Comparison of ENCODE assay signal across 22 mouse cellular contexts in genomic region chr7:96903088-96903985, GRCm38 (mm10). TPM values are rescaled to one million over a fixed set of nuclear protein-coding genes. Genes with fewer than 3 reads are reported as not detected.
DNase-seq lines count a peak whose midpoint lies in the region; ATAC-seq and TF ChIP-seq lines count a peak whose summit lies in the region.
"Had no signal": no experiment of that assay in that cellular context is flagged by ENCODE, and none has a peak within 500 bp of the region (broad histone marks: within the 10 kb centered on the region; RNA-seq: fewer than 3 reads in every experiment).

No protein-coding gene starts in this region.

- WGBS in forebrain, embryonic 14.5 days: 57% methylated on average over 17 of the region's 17 CpGs
- 47% methylated on average over 17 of the region's 17 CpGs for WGBS in intestine, postnatal 0 days

- ATAC-seq in forebrain, embryonic 14.5 days: 0 out of 2 replicates have a peak, but pooled peaks have one; percentile 16
- peak; percentile 55; the same call in 1 of the 2 replicates for ATAC-seq in intestine, postnatal 0 days
- ATAC-seq: hindbrain, embryonic 16.5 days; midbrain, embryonic 15.5 days had no signal

- DNase-seq in layer of hippocampus, adult 9-11 months: peak; percentile 37
- DNase-seq in layer of hippocampus, adult 11-12 months (ENCODE audit: low spot score): no peak
- peak; percentile 75 for DNase-seq in brain, embryonic 14.5 days (ENCODE audit: low read depth)
- peak; percentile 65 for DNase-seq in forebrain, embryonic 14.5 days (ENCODE audit: low spot score)
- no peak for DNase-seq in ovary, postnatal 14 days (ENCODE audit: low spot score)
- no peak for DNase-seq in lung, postnatal 25 days (ENCODE audit: low spot score)
- DNase-seq: cerebellum, adult 9-10 months; gastrocnemius, postnatal 36 days; heart, adult 2 months; heart, postnatal 36 days; kidney, adult 18-20 months; liver, embryonic 13.5 days; lung, adult 2 months; lung, postnatal 14 days; thymus, postnatal 4 days had no signal

- H3K27ac ChIP-seq in forebrain, embryonic 14.5 days (ENCODE audit: low read depth, low read length): peak overlapping the region; percentile 2; the same call in 1 of the 2 replicates
- H3K27ac ChIP-seq in intestine, postnatal 0 days (ENCODE audit: low read depth, low read length): no peak overlapping the region
- H3K27ac ChIP-seq: heart, adult 2 months; heart, embryonic 15.5 days; kidney, postnatal 0 days; liver, embryonic 13.5 days; midbrain, embryonic 15.5 days; neural tube, embryonic 13.5 days had no signal

- no peak overlapping the region for H3K4me3 ChIP-seq in forebrain, embryonic 14.5 days (ENCODE audit: low read depth, low read length)
- H3K4me3 ChIP-seq in intestine, postnatal 0 days (ENCODE audit: low read depth, low read length): no peak overlapping the region
- H3K4me3 ChIP-seq: heart, adult 2 months; heart, embryonic 15.5 days; liver, embryonic 13.5 days; midbrain, embryonic 15.5 days; myocyte; neural tube, embryonic 13.5 days had no signal

- H3K4me2 ChIP-seq in forebrain, embryonic 14.5 days (ENCODE audit: low read length): no peak overlapping the region
- peak overlapping the region; percentile 28 for H3K4me2 ChIP-seq in intestine, postnatal 0 days (replicated peaks; ENCODE audit: low read depth)
- H3K4me2 ChIP-seq: heart, embryonic 15.5 days; liver, embryonic 13.5 days; midbrain, embryonic 15.5 days; neural tube, embryonic 13.5 days had no signal

- no peak for TF ChIP-seq CTCF in brain, embryonic 14.5 days (IDR thresholded peaks at IDR 0.05; ENCODE audit: borderline replicate concordance, extremely low read depth, insufficient read depth, insufficient read length)
- no peak for TF ChIP-seq CTCF in intestine, postnatal 0 days (IDR thresholded peaks at IDR 0.05; ENCODE audit: low read depth)

- H3K4me1 ChIP-seq in forebrain, embryonic 14.5 days (ENCODE audit: control insufficient read depth, insufficient read depth, low read length): peaks cover 40% of the 10 kb centered on the region
- no peaks in the 10 kb centered on the region; the same call in 1 of the 2 replicates for H3K4me1 ChIP-seq in intestine, postnatal 0 days (replicated peaks; ENCODE audit: control insufficient read depth, insufficient read depth, low read length)

- H3K9ac ChIP-seq in forebrain, embryonic 14.5 days (ENCODE audit: low read length): no peak overlapping the region
- no peak overlapping the region for H3K9ac ChIP-seq in intestine, postnatal 0 days (ENCODE audit: low read depth, low read length)
- H3K9ac ChIP-seq: heart, embryonic 15.5 days; liver, embryonic 13.5 days; midbrain, embryonic 15.5 days; neural tube, embryonic 13.5 days had no signal

- H3K9me3 ChIP-seq in forebrain, embryonic 14.5 days (replicated peaks; ENCODE audit: control insufficient read depth, low read length): no peaks in the 10 kb centered on the region
- H3K9me3 ChIP-seq in intestine, postnatal 0 days (ENCODE audit: control insufficient read depth): no peaks in the 10 kb centered on the region
- H3K9me3 ChIP-seq: heart, embryonic 15.5 days; liver, embryonic 13.5 days; midbrain, embryonic 15.5 days; neural tube, embryonic 13.5 days had no signal

- H3K27me3 ChIP-seq in forebrain, embryonic 14.5 days (replicated peaks; ENCODE audit: control insufficient read depth, insufficient read depth, low read length): no peaks in the 10 kb centered on the region
- no peaks in the 10 kb centered on the region for H3K27me3 ChIP-seq in intestine, postnatal 0 days (replicated peaks; ENCODE audit: control insufficient read depth, insufficient read depth, low read length)
- H3K27me3 ChIP-seq: heart, embryonic 15.5 days; liver, embryonic 13.5 days; midbrain, embryonic 15.5 days; neural tube, embryonic 13.5 days had no signal

- H3K36me3 ChIP-seq in forebrain, embryonic 14.5 days (ENCODE audit: control insufficient read depth, insufficient read depth, low read length): peaks cover 50% of the 10 kb centered on the region
- H3K36me3 ChIP-seq in intestine, postnatal 0 days (ENCODE audit: control insufficient read depth, insufficient read depth): no peaks in the 10 kb centered on the region
- H3K36me3 ChIP-seq: heart, embryonic 15.5 days; liver, embryonic 13.5 days; midbrain, embryonic 15.5 days had no signal

- no peak for TF ChIP-seq POLR2A in brain, embryonic 14.5 days (IDR thresholded peaks at IDR 0.05; ENCODE audit: borderline replicate concordance, extremely low read depth, insufficient read depth, insufficient read length, poor library complexity, severe bottlenecking)

RNA-seq across cellular contexts. Expression of gene Nars2, which starts 48.0 kb away (rescaled TPM):
- polyA plus RNA-seq in brain, embryonic 14.5 days (2012; rRNA removed): 7.6 and 8.4 TPM in 2 replicates
- polyA plus RNA-seq in forebrain, embryonic 14.5 days (2014; fragmentation: Nextera tagmentation; extraction: Ambion mirVana): 22.3 and 25.7 TPM in 2 replicates
- 10.7 and 11.5 TPM in 2 replicates for polyA plus RNA-seq in intestine, postnatal 0 days (2015; fragmentation: Nextera tagmentation; extraction: Ambion mirVana)

Comparison
In these comparisons a context has a peak if more than half of its experiments do, and no peak if none do; other contexts are left out.
1. DNase-seq: peak in layer of hippocampus, adult 9-11 months (single experiment), brain, embryonic 14.5 days (single experiment) and forebrain, embryonic 14.5 days (single experiment); none in layer of hippocampus, adult 11-12 months (single experiment), ovary, postnatal 14 days (single experiment) and lung, postnatal 25 days (single experiment).